Mouse (Mus musculus) left cerebral cortex, postnatal 25 days (tissue): ENCODE data around the gene Npr1. TPM values are rescaled to one million over a fixed set of nuclear protein-coding genes. Genes with fewer than 3 reads are reported as not detected.

Source experiments
- DNase-seq, 2 experiments: peaks; one replicate each; pipeline ENCODE4 v3.0.0; 2022; ENCODE audit warnings: low spot score in 2 of 2, mixed read lengths in 1 of 2
- intact Hi-C: fragments of 180-260 bp; cut with DNase I; formaldehyde crosslinking; loops from one replicate; pipeline ENCODE4 v1.15.1; 2025
- total RNA-seq, 2 experiments: library from RNA; stranded (reverse); gene quantifications; 2 replicates each; pipeline ENCODE4 v1.2.3; 2021

Npr1 gene
- 1 to 10 TPM; 3.0 to 3.1 TPM for total RNA-seq

GRCm38 (mm10) chr3:90465686-90466310, at the start of gene Npr1:
TSS of gene Npr1 (minus strand) at chr3:90465866.
- intact Hi-C loops: loop anchor here (1.0 to 5.0 kb wide), 2 partner anchors 33 to 53 kb away; partner anchors contain the start of gene Ints3

GRCm38 (mm10) chr3:90515242-90515641, 49.6 kb upstream of the Npr1 start:
- intact Hi-C loops: no loop called here
- DNase-seq: no peak

More at GRCm38 (mm10) chr3:90465686-90466310, at the start of gene Npr1:
- no peak for DNase-seq

GRCm38 (mm10) chr3:90514691-90515090, 49.0 kb upstream of the Npr1 start:
- peak in 1 of 2 experiments; percentile 55 for DNase-seq
- intact Hi-C loops: loop anchor here (5.0 kb wide), 2 partner anchors 73 to 98 kb away; partner anchors contain the start of gene S100a6

GRCm38 (mm10) chr3:90513796-90514590, 48.3 kb upstream of the Npr1 start, which contains the start of the genes S100a1 and S100a13:
TSS of gene S100a1 (minus strand) at chr3:90514392.
TSS of gene S100a13 (plus strand) at chr3:90514435.
- intact Hi-C loops: loop anchor here (5.0 kb wide), 2 partner anchors 73 to 98 kb away; partner anchors contain the start of gene S100a6
- peak; percentile 44 to 60 for DNase-seq

GRCm38 (mm10) chr3:90512948-90513642, 47.4 kb upstream of the Npr1 start:
- intact Hi-C loops: loop anchor here (5.0 kb wide), 2 partner anchors 74 to 99 kb away; partner anchors contain the start of gene S100a6

GRCm38 (mm10) chr3:90512276-90512675, 46.6 kb upstream of the Npr1 start:
- DNase-seq: peak in 1 of 2 experiments; percentile 25
- intact Hi-C loops: loop anchor here (5.0 kb wide), 2 partner anchors 75 to 100 kb away; partner anchors contain the start of gene S100a6

More at GRCm38 (mm10) chr3:90512948-90513642, 47.4 kb upstream of the Npr1 start:
- DNase-seq: no peak

GRCm38 (mm10) chr3:90509747-90510123, 44.1 kb upstream of the Npr1 start:
- intact Hi-C loops: loop anchor here (1.0 to 5.0 kb wide), 4 partner anchors 18 to 143 kb away; partner anchors contain the start of genes S100a6, S100a7a and Snapin
- no peak for DNase-seq

GRCm38 (mm10) chr3:90508950-90509746, 43.5 kb upstream of the Npr1 start, which contains the start of gene Chtop:
TSS of gene Chtop (minus strand) at chr3:90509498.
- intact Hi-C loops: loop anchor here (1.0 to 5.0 kb wide), 2 partner anchors 18 to 143 kb away; partner anchors contain the start of genes S100a7a and Snapin
- peak; percentile 99 to 100 for DNase-seq

- intact Hi-C loops: loop anchor here (5.0 kb wide), 1 partner anchor 144 kb away; the partner anchor contains the start of gene S100a7a
- DNase-seq: no peak
Measured at GRCm38 (mm10) chr3:90508287-90508949, 42.8 kb upstream of the Npr1 start.

- intact Hi-C loops: loop anchor here (5.0 kb wide), 1 partner anchor 146 kb away; the partner anchor contains the start of gene S100a7a
- DNase-seq: no peak
Measured at GRCm38 (mm10) chr3:90506362-90506761, 40.7 kb upstream of the Npr1 start.

- no peak for DNase-seq
- intact Hi-C loops: loop anchor here (5.0 kb wide), 1 partner anchor 147 kb away; the partner anchor contains the start of gene S100a7a
Measured at GRCm38 (mm10) chr3:90505216-90505615, 39.5 kb upstream of the Npr1 start.

- no peak for DNase-seq
- intact Hi-C loops: no loop called here
Measured at GRCm38 (mm10) chr3:90503444-90503843, 37.8 kb upstream of the Npr1 start.

GRCm38 (mm10) chr3:90497597-90497996, 31.9 kb upstream of the Npr1 start:
- DNase-seq: no peak
- intact Hi-C loops: no loop called here

GRCm38 (mm10) chr3:90495850-90496525, 30.3 kb upstream of the Npr1 start:
- DNase-seq: no peak
- intact Hi-C loops: no loop called here

- no peak for DNase-seq
- intact Hi-C loops: no loop called here
Measured at GRCm38 (mm10) chr3:90493831-90494540, 28.3 kb upstream of the Npr1 start.

GRCm38 (mm10) chr3:90491350-90491749, 25.7 kb upstream of the Npr1 start:
- DNase-seq: peak in 1 of 2 experiments; percentile 74
- intact Hi-C loops: loop anchor here (1.0 to 2.0 kb wide), 4 partner anchors 18 to 217 kb away; partner anchors contain the start of gene Chtop
